Mouse (Mus musculus): ENCODE data around the gene Tssc4. TPM values are rescaled to one million over a fixed set of nuclear protein-coding genes. Genes with fewer than 3 reads are reported as not detected.

Gene Tssc4
- polyA plus RNA-seq, 1 experiment from 2014 or later, result 70.2 TPM

DNA sequence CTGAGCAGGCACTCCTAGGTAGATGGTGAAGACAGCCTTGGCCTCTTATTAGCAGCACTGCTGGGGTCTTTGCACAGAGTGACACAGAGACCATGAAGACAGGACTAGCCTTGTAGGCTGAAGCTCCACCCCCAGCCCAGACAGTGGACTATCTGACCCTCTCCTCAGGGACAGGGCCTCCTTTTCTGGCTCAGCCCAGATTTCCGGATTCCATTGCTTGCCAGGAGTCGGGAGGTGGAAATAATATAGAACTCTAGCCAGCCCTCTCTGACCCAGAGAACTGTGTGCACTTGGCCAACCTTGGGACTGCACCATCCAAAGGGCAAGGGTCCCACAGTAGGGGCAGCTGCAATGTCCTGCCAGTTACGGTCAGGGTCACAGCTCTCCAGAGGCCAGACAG is 27.0 kb upstream of the Tssc4 start:
- Histone ChIP-seq H3K36me3 (ENCODE audit: control insufficient read depth, insufficient read depth, low read length) (no peaks in the 10 kb centered on the region), H3K27me3 (ENCODE audit: control insufficient read depth, insufficient read depth, low read length) (no peaks in the 10 kb centered on the region), H3K27ac (ENCODE audit: low read depth, low read length) (no peak overlapping the region), H3K9ac (ENCODE audit: low read length) (no peak overlapping the region), H3K4me1 (ENCODE audit: control insufficient read depth, insufficient read depth, low read length) (no peaks in the 10 kb centered on the region), H3K9me3 (ENCODE audit: control insufficient read depth, low read length) (no peaks in the 10 kb centered on the region), H3K4me2 (ENCODE audit: low read depth) (no peak overlapping the region), H3K4me3 (ENCODE audit: low read depth, low read length) (no peak overlapping the region)
- ATAC-seq (ENCODE audit: insufficient read depth, low FRiP score, low TSS enrichment) (no peak), DNase-seq (ENCODE audit: low spot score) (no peak)
- WGBS, result 74% methylated on average over 3 of the region's 3 CpGs

DNA sequence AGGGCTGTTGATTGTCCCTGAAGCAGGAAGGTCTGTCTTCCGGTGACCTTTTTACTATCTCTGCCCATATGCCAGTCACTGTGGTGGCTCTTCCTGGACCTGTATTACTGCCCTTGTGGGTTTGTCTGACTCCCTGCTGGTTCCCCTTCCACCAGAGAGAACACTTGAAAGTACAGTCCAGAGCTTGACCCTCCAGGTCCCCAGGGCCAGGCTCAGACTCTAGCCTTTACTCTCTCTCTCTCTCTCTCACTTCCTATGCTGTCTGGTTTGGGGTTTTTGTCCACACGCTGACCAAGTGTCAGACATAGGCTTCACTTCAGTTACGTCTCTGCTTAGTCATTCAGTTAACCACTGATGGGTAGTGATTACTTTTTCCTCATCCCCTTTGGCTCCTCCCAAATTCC is 26.1 kb upstream of the Tssc4 start:
- no peaks in the 10 kb centered on the region for H3K4me1 ChIP-seq (ENCODE audit: control insufficient read depth, insufficient read depth, low read length)
- H3K27me3 ChIP-seq (ENCODE audit: control insufficient read depth, insufficient read depth, low read length), result no peaks in the 10 kb centered on the region
- no peaks in the 10 kb centered on the region for H3K36me3 ChIP-seq (ENCODE audit: control insufficient read depth, insufficient read depth, low read length)
- no peak overlapping the region for H3K4me2 ChIP-seq (ENCODE audit: low read depth)
- H3K27ac ChIP-seq (ENCODE audit: low read depth, low read length), result no peak overlapping the region
- 87% methylated on average over 3 of the region's 3 CpGs for WGBS
- no peak for DNase-seq (ENCODE audit: low spot score)
- no peak overlapping the region for H3K9ac ChIP-seq (ENCODE audit: low read length)
- H3K4me3 ChIP-seq (ENCODE audit: low read depth, low read length), result no peak overlapping the region
- ATAC-seq (ENCODE audit: insufficient read depth, low FRiP score, low TSS enrichment), result no peak
- no peaks in the 10 kb centered on the region for H3K9me3 ChIP-seq (ENCODE audit: control insufficient read depth, low read length)

DNA sequence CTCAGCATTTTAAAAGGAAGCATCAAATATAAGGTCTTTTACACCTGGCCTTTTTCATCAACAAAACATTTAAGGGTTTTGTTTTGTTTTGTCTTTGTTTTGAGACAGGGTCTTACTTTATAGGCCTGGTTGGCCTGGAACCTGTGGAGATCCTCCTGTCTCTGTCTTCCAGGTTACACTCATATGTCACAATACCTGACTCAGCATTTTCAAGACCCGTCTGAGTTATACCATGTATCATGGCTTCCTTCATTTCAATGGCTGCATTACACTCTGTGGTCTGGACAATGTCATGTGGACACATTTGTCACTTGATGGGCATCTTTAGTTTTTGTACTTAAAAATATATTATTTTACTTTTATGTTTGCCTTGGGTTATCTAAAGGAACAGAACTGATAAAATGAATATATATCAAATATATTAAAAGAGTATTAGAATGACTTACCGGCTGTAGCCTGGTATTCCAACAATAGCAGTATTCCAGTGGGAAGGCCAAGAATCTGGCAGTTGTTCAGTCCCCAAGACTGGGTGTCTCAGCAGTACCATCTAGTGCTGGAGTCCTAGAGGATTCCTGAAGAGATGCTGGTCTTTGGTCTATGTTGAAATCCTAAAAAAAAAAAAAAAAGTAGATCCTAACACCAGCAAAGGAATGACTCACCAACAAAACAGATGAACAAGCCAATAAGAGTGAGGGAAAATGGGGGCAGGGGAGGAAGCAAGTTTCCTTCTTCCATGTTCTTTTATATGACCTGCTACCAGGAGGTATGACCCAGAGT is 24.8 kb upstream of the Tssc4 start:
- no peak overlapping the region for H3K4me2 ChIP-seq (ENCODE audit: low read depth)
- no peak overlapping the region for H3K9ac ChIP-seq (ENCODE audit: low read length)
- no peak overlapping the region for H3K27ac ChIP-seq (ENCODE audit: low read depth, low read length)
- WGBS, result 96% methylated on average over 2 of the region's 2 CpGs
- no peaks in the 10 kb centered on the region for H3K36me3 ChIP-seq (ENCODE audit: control insufficient read depth, insufficient read depth, low read length)
- DNase-seq (ENCODE audit: low spot score), result no peak
- H3K4me3 ChIP-seq (ENCODE audit: low read depth, low read length), result no peak overlapping the region
- no peaks in the 10 kb centered on the region for H3K4me1 ChIP-seq (ENCODE audit: control insufficient read depth, insufficient read depth, low read length)
- H3K9me3 ChIP-seq (ENCODE audit: control insufficient read depth, low read length), result no peaks in the 10 kb centered on the region
- ATAC-seq (ENCODE audit: insufficient read depth, low FRiP score, low TSS enrichment), result no peak
- no peaks in the 10 kb centered on the region for H3K27me3 ChIP-seq (ENCODE audit: control insufficient read depth, insufficient read depth, low read length)

DNA sequence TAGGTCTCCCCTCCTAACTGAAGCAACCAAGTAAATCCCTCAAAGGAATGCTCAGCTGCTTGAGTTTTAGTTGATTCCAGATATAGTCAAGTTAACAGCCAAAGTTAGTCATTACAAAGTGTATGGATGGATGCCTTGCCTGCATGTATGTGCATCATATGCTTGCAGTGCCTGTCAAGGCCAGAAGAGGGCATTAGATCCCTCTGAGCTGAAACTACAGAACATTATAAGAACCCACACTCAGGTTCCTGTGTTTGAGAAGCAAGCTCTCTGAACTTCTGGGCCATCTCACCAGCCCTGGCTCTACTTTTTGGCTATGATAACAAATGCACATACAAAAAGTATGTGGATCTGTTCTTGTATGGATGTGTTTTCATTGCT is 24.2 kb upstream of the Tssc4 start:
- DNase-seq (ENCODE audit: low spot score) (no peak), ATAC-seq (ENCODE audit: insufficient read depth, low FRiP score, low TSS enrichment) (no peak)
- H3K27ac ChIP-seq (ENCODE audit: low read depth, low read length), result no peak overlapping the region
- H3K9ac ChIP-seq (ENCODE audit: low read length), result no peak overlapping the region
- H3K4me3 ChIP-seq (ENCODE audit: low read depth, low read length), result no peak overlapping the region
- no peak overlapping the region for H3K4me2 ChIP-seq (ENCODE audit: low read depth)
- H3K4me1 ChIP-seq (ENCODE audit: control insufficient read depth, insufficient read depth, low read length), result no peaks in the 10 kb centered on the region
- no peaks in the 10 kb centered on the region for H3K27me3 ChIP-seq (ENCODE audit: control insufficient read depth, insufficient read depth, low read length)
- no peaks in the 10 kb centered on the region for H3K36me3 ChIP-seq (ENCODE audit: control insufficient read depth, insufficient read depth, low read length)
- H3K9me3 ChIP-seq (ENCODE audit: control insufficient read depth, low read length), result no peaks in the 10 kb centered on the region

DNA sequence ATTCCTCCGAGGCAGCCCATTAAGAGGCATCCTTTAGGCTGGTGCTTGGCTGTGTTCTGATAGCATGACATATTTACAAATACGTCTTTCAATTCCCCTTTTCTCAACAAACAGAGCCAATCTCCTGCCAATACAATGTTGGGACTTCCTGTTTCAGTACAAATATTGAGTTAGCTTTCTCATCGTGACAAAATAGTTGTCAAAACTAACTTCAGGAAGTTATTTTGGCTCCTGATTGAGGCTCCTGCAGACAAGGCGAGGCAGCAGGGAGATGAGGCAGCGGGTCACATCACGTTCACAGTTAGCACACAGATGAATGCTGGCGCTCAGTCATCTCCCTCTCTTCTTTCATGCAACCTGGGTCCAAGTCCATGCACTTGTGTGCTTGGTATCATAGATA is 22.7 kb upstream of the Tssc4 start:
- H3K27ac ChIP-seq (ENCODE audit: low read depth, low read length), result no peak overlapping the region
- 82% methylated on average over 7 of the region's 7 CpGs for WGBS
- H3K27me3 ChIP-seq (ENCODE audit: control insufficient read depth, insufficient read depth, low read length), result no peaks in the 10 kb centered on the region
- no peak overlapping the region for H3K4me2 ChIP-seq (ENCODE audit: low read depth)
- no peaks in the 10 kb centered on the region for H3K4me1 ChIP-seq (ENCODE audit: control insufficient read depth, insufficient read depth, low read length)
- H3K9ac ChIP-seq (ENCODE audit: low read length), result no peak overlapping the region
- no peak for ATAC-seq (ENCODE audit: insufficient read depth, low FRiP score, low TSS enrichment)
- H3K36me3 ChIP-seq (ENCODE audit: control insufficient read depth, insufficient read depth, low read length), result no peaks in the 10 kb centered on the region
- DNase-seq (ENCODE audit: low spot score), result no peak
- H3K4me3 ChIP-seq (ENCODE audit: low read depth, low read length), result no peak overlapping the region
- no peaks in the 10 kb centered on the region for H3K9me3 ChIP-seq (ENCODE audit: control insufficient read depth, low read length)

DNA sequence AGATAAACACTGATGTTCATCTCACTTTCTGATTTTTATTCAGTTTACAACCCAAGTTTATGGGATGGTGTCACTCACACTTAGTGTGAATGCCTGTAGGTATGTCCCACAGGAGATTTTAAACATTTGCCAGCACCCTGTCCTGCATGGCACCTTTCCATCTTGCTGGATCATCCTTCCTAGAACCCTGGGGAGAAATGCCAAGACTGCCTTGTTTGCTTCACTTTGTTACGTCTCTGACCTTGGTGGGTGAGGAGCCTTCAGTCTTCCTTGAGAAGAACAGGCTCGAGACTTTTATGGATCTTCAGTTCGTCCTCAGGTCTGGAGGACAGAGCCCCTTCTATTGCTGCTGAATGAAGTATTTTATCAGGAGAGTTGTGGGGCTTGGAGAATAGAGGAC is 19.7 kb upstream of the Tssc4 start:
- H3K27me3 ChIP-seq (ENCODE audit: control insufficient read depth, insufficient read depth, low read length), result no peaks in the 10 kb centered on the region
- no peak overlapping the region for H3K9ac ChIP-seq (ENCODE audit: low read length)
- 72% methylated on average over 3 of the region's 3 CpGs for WGBS
- H3K27ac ChIP-seq (ENCODE audit: low read depth, low read length), result no peak overlapping the region
- no peak for ATAC-seq (ENCODE audit: insufficient read depth, low FRiP score, low TSS enrichment)
- peaks cover 7% of the 10 kb centered on the region; the same call in 1 of the 2 replicates for H3K4me1 ChIP-seq (ENCODE audit: control insufficient read depth, insufficient read depth, low read length)
- no peak for DNase-seq (ENCODE audit: low spot score)
- H3K36me3 ChIP-seq (ENCODE audit: control insufficient read depth, insufficient read depth, low read length), result no peaks in the 10 kb centered on the region
- H3K4me2 ChIP-seq (ENCODE audit: low read depth), result no peak overlapping the region
- H3K4me3 ChIP-seq (ENCODE audit: low read depth, low read length), result no peak overlapping the region
- no peaks in the 10 kb centered on the region for H3K9me3 ChIP-seq (ENCODE audit: control insufficient read depth, low read length)

DNA sequence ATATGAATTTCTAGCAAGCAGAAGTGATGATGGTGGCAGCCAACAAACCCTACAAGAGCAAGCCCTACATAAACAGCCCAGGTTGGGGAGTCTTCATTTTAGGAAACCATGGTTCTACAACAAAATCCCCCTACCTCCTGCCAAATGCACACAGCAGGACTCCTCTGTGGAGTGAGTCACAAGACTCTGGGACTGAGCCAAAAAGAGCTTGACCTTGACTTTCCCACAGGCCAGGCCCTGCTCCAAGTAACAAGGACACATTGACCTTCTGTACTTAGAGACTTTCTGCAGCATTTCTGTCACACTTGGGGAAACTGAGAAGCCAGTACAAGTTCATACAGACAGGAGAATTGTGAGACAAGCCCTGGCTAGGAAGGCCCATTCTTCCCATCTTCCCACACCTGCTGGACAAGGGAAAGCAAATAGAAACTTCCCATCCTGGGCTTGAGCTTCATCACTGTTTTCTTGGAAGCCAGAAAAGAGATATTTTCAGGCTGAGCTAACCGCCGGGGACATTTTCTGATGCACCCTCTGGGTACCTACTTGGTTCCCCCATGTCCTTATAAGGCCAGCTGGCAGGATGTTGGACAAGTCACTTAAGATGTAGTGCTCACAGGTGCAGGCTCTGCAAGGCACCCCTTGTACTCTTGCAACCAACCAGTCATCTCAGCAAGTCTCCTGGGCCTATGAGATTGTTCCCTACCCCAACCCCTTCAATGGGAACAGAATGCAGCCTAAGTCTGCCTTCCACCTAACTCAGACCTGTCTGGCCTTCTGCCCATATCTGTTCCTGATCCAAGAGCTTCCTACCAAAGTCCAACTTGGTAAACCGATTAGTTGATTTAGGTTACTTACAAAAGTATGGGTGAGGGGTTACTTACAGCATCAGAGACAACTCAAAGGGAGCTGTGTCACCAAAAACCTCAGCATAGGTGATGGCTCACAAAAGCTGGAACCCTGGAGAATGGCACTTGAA is 18.9 kb upstream of the Tssc4 start:
- Histone ChIP-seq H3K27ac (ENCODE audit: low read depth, low read length) (no peak overlapping the region), H3K4me1 (ENCODE audit: control insufficient read depth, insufficient read depth, low read length) (peaks cover 11% of the 10 kb centered on the region), H3K36me3 (ENCODE audit: control insufficient read depth, insufficient read depth, low read length) (no peaks in the 10 kb centered on the region), H3K27me3 (ENCODE audit: control insufficient read depth, insufficient read depth, low read length) (no peaks in the 10 kb centered on the region), H3K9ac (ENCODE audit: low read length) (no peak overlapping the region), H3K4me2 (ENCODE audit: low read depth) (no peak overlapping the region), H3K4me3 (ENCODE audit: low read depth, low read length) (no peak overlapping the region), H3K9me3 (ENCODE audit: control insufficient read depth, low read length) (no peaks in the 10 kb centered on the region)
- 93% methylated on average over 3 of the region's 3 CpGs for WGBS
- no peak for ATAC-seq (ENCODE audit: insufficient read depth, low FRiP score, low TSS enrichment)
- no peak for DNase-seq (ENCODE audit: low spot score)

DNA sequence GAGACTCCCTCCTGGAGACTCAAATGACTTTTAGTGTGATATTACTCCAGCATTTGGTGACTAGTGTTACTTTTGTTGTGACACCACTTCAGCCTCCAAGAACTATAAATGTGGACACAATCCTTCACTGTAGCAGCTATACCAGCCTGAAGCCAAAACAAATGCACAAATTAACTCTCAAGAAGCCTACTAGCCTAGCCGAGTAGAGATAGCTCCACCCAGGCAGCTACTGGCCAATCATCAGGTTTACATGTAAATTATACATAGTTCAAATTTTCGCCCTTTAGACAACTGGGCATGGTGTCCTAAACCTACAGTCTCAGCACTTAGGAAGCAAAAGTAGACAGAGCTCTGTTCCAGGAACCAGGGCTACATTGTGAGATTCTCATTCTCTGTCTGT is 17.7 kb upstream of the Tssc4 start:
- Histone ChIP-seq H3K4me3 (ENCODE audit: low read depth, low read length) (no peak overlapping the region), H3K27ac (ENCODE audit: low read depth, low read length) (no peak overlapping the region), H3K9me3 (ENCODE audit: control insufficient read depth, low read length) (no peaks in the 10 kb centered on the region), H3K4me1 (ENCODE audit: control insufficient read depth, insufficient read depth, low read length) (peaks cover 13% of the 10 kb centered on the region), H3K9ac (ENCODE audit: low read length) (no peak overlapping the region), H3K27me3 (ENCODE audit: control insufficient read depth, insufficient read depth, low read length) (no peaks in the 10 kb centered on the region), H3K36me3 (ENCODE audit: control insufficient read depth, insufficient read depth, low read length) (no peaks in the 10 kb centered on the region), H3K4me2 (ENCODE audit: low read depth) (no peak overlapping the region)
- ATAC-seq (ENCODE audit: insufficient read depth, low FRiP score, low TSS enrichment) (no peak), DNase-seq (ENCODE audit: low spot score) (no peak)
- WGBS, result 68% methylated on average over 2 of the region's 2 CpGs

All from neural tube, embryonic 11.5 days (tissue).